Mouse (Mus musculus): ENCODE measurements around the gene Dse.

- TF ChIP-seq CTCF (IDR thresholded peaks at IDR 0.05; ENCODE audit: borderline replicate concordance, control insufficient read depth, extremely low read depth, insufficient read depth, low read length, poor library complexity), result no peak
- no peak for TF ChIP-seq POLR2A (IDR thresholded peaks at IDR 0.05; ENCODE audit: control insufficient read depth, extremely low read depth, insufficient read depth, low read length, poor library complexity)
Observed at GRCm38 (mm10) chr10:34139768-34140167, 67.7 kb downstream of the Dse start.

Data from thymus, adult 2 months (tissue).